Mouse (Mus musculus): ENCODE results near the gene Fkbp5. TPM values are rescaled to one million over a fixed set of nuclear protein-coding genes. Genes with fewer than 3 reads are reported as not detected.

Gene Fkbp5
- polyA plus RNA-seq, 1 experiment from 2014 or later: 33.5 TPM

GRCm38 (mm10) chr17:28465968-28466367, 51.4 kb downstream of the Fkbp5 start:
- DNase-seq (ENCODE audit: extremely low spot score, low spot score): no peak
- 89% methylated on average over 4 of the region's 4 CpGs for WGBS

DNA sequence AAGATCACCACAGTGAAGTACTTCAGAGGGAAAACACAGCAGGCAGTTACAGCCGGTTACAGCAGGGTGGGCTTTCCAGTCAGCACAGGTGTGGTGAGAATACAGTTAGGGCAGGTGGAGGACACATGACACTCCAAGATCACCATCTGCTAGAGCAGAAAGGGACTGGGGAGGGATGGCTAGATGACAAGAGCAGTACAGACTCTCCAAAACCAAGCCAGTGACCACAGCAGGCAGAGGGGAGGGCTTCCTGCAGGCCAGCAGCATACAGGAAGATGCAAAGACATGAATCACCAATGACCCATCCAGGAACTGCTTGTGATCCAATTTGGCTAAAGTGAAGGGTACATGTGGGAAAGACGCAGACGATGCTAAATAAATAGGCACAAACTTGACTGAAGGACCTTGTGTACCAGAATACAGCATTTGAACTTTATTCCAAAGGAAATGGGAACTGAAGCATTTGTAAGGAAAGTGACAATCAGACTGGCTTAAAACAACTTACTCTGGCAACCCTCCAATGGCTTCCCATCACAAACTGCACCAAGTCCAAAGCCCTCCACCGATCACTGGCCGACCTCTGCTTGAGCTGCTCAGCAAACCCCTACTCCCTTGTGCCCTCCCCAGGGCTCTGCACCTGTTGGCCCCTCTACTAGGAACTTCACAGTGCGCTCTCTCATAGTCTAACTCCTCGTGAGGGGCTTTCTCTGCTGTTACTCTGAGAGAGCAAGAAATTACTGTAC, 53.5 kb downstream of the Fkbp5 start:
- Histone ChIP-seq H3K27ac (no peak overlapping the region), H3K4me1 (no peaks in the 10 kb centered on the region), H3K4me3 (no peak overlapping the region), H3K27me3 (ENCODE audit: poor library complexity, severe bottlenecking) (no peaks in the 10 kb centered on the region), H3K36me3 (replicated peaks) (no peaks in the 10 kb centered on the region), H3K9me3 (no peaks in the 10 kb centered on the region)
- no peak for DNase-seq (ENCODE audit: extremely low spot score, low spot score)
- WGBS: 88% methylated on average over 7 of the region's 7 CpGs

More at GRCm38 (mm10) chr17:28465968-28466367, 51.4 kb downstream of the Fkbp5 start:
- Histone ChIP-seq H3K4me1 (peaks cover 12% of the 10 kb centered on the region), H3K27me3 (ENCODE audit: poor library complexity, severe bottlenecking) (no peaks in the 10 kb centered on the region), H3K9me3 (no peaks in the 10 kb centered on the region), H3K36me3 (replicated peaks) (no peaks in the 10 kb centered on the region), H3K27ac (no peak overlapping the region), H3K4me3 (no peak overlapping the region)

- no peak overlapping the region for H3K27ac ChIP-seq
- H3K4me1 ChIP-seq: no peaks in the 10 kb centered on the region
- no peak overlapping the region for H3K4me3 ChIP-seq
- 96% methylated on average over 1 of the region's 1 CpGs for WGBS
- DNase-seq (ENCODE audit: extremely low spot score, low spot score): no peak
- no peaks in the 10 kb centered on the region for H3K27me3 ChIP-seq (ENCODE audit: poor library complexity, severe bottlenecking)
- no peaks in the 10 kb centered on the region for H3K36me3 ChIP-seq (replicated peaks)
- no peaks in the 10 kb centered on the region for H3K9me3 ChIP-seq
These were observed 56.9 kb downstream of the Fkbp5 start for GRCm38 (mm10) chr17:28460388-28460787.

DNA sequence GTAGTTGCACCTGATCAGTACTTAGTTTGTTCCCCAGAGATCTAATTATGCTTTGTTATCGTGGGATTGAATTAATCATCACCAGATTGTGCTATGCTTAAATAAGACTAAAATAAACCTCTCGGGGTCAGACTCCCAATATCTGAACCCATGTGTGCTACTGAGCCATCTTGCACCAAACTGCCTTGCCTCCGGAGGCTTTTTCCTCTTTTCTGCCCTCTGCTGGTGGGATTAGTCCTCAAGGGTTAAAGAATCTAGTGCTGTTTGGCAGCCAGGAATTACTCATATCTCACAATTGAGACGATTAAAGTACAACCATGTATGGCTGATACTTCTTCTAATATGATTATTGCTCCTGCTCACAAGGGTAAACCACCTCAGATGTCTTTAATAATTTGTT, 62.2 kb downstream of the Fkbp5 start:
- H3K27me3 ChIP-seq (ENCODE audit: poor library complexity, severe bottlenecking): no peaks in the 10 kb centered on the region
- H3K4me3 ChIP-seq: no peak overlapping the region
- H3K27ac ChIP-seq: no peak overlapping the region
- WGBS: 79% methylated on average over 4 of the region's 4 CpGs
- H3K4me1 ChIP-seq: 0 out of 2 replicates have a peak, but pooled peaks cover 8% of the 10 kb centered on the region
- DNase-seq (ENCODE audit: extremely low spot score, low spot score): no peak
- H3K9me3 ChIP-seq: no peaks in the 10 kb centered on the region
- no peaks in the 10 kb centered on the region for H3K36me3 ChIP-seq (replicated peaks)

DNA sequence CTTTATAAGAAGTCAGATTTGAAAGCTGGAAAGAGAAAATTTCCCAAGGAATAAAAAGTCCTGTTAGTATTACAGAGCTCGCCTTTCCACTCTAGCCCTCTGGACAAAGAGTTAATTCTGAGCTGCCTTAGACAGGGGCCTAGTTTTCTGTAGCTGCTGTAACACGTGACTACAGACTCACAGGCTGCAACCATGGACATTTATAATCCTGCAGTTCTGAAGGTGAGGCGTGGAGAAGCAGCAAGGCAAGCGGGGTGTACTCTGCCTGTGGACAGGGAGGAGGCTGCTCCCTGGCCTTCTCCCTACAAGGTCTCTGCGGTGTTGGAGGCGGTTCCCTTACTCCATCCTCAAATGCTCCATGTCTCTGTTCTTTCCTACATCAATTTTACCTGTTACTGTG, 64.4 kb downstream of the Fkbp5 start:
- no peak overlapping the region for H3K27ac ChIP-seq
- no peak for DNase-seq (ENCODE audit: extremely low spot score, low spot score)

DNA sequence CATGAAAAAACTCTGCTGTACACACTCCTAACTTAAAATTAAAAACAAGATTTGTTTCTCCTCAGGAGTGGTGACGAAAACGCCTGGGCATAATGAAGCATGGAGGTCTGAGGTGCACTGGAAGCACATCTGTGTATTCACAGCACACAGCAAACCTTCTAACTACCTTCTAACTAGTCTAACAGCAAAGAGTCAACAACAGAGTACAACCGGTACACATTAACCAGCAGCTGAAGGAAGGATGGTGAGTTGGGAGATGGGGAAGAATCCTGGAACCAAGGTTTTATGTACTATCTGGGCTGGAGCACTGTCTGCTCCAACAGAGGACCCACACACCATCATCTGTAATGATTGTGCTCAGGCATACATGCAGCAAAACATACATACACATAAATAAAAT, 65.4 kb downstream of the Fkbp5 start:
- DNase-seq (ENCODE audit: extremely low spot score, low spot score): no peak
- 95% methylated on average over 3 of the region's 3 CpGs for WGBS
- Histone ChIP-seq H3K4me3 (no peak overlapping the region), H3K27ac (no peak overlapping the region), H3K27me3 (ENCODE audit: poor library complexity, severe bottlenecking) (no peaks in the 10 kb centered on the region), H3K36me3 (replicated peaks) (no peaks in the 10 kb centered on the region), H3K9me3 (no peaks in the 10 kb centered on the region), H3K4me1 (0 out of 2 replicates have a peak, but pooled peaks cover 8% of the 10 kb centered on the region)

More for the DNA sequence above, 64.4 kb downstream of the Fkbp5 start:
- no peaks in the 10 kb centered on the region for H3K9me3 ChIP-seq
- H3K4me3 ChIP-seq: no peak overlapping the region
- H3K27me3 ChIP-seq (ENCODE audit: poor library complexity, severe bottlenecking): no peaks in the 10 kb centered on the region
- WGBS: 87% methylated on average over 6 of the region's 6 CpGs
- H3K4me1 ChIP-seq: 0 out of 2 replicates have a peak, but pooled peaks cover 8% of the 10 kb centered on the region
- H3K36me3 ChIP-seq (replicated peaks): no peaks in the 10 kb centered on the region

- no peak overlapping the region for H3K27ac ChIP-seq
- 93% methylated on average over 5 of the region's 5 CpGs for WGBS
- no peaks in the 10 kb centered on the region for H3K9me3 ChIP-seq
- H3K36me3 ChIP-seq (replicated peaks): no peaks in the 10 kb centered on the region
- no peak overlapping the region for H3K4me3 ChIP-seq
- no peak for DNase-seq (ENCODE audit: extremely low spot score, low spot score)
- H3K27me3 ChIP-seq (ENCODE audit: poor library complexity, severe bottlenecking): no peaks in the 10 kb centered on the region
- 0 out of 2 replicates have a peak, but pooled peaks cover 8% of the 10 kb centered on the region for H3K4me1 ChIP-seq
These were observed 65.8 kb downstream of the Fkbp5 start for GRCm38 (mm10) chr17:28451487-28451886.

DNA sequence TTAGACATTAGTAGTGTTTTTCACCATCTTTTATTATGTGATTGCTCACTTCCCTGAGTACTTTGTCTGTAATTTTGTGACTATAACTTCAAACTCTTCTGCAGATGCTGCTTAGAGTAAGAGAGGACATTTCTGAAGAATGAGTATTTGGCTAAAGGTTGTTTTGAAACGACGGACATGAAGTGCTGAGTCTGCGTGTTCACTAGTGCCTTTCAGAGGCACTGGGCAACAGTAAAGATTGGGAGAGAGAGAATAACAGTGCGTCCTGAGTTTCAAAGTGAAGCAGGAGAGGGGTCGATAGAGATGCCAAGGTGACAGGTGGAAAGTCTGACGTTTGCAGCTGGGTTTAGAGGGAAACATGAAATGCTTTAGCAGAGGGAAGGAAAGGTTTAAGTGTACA, 69.1 kb downstream of the Fkbp5 start:
- H3K4me1 ChIP-seq: 0 out of 2 replicates have a peak, but pooled peaks cover 4% of the 10 kb centered on the region
- DNase-seq (ENCODE audit: extremely low spot score, low spot score): no peak
- H3K36me3 ChIP-seq (replicated peaks): no peaks in the 10 kb centered on the region
- no peak overlapping the region for H3K27ac ChIP-seq
- no peak overlapping the region for H3K4me3 ChIP-seq
- no peaks in the 10 kb centered on the region for H3K27me3 ChIP-seq (ENCODE audit: poor library complexity, severe bottlenecking)
- WGBS: 87% methylated on average over 6 of the region's 6 CpGs
- no peaks in the 10 kb centered on the region for H3K9me3 ChIP-seq

GRCm38 (mm10) chr17:28447789-28448188, 69.5 kb downstream of the Fkbp5 start:
- H3K27me3 ChIP-seq (ENCODE audit: poor library complexity, severe bottlenecking): no peaks in the 10 kb centered on the region
- H3K36me3 ChIP-seq (replicated peaks): no peaks in the 10 kb centered on the region
- DNase-seq (ENCODE audit: extremely low spot score, low spot score): no peak
- WGBS: 90% methylated on average over 7 of the region's 7 CpGs
- no peak overlapping the region for H3K4me3 ChIP-seq
- H3K4me1 ChIP-seq: 0 out of 2 replicates have a peak, but pooled peaks cover 1% of the 10 kb centered on the region
- H3K9me3 ChIP-seq: no peaks in the 10 kb centered on the region
- H3K27ac ChIP-seq: no peak overlapping the region

DNA sequence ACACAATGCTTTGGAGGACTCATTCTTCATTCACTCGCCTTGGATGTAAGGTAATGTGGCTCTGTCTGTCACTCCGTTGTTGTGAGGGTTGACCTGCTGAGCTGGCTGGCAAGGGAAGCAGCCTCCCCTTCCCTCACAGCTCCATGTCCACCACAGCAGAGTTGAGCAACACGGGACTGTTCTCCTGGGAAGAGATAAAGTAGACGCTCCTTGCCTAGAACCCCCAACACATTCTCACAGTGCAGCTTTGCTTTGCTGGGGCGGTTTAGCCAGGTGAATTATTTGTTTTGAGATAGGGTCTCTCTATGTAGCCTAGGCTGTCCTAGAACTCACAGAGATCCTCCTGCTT, 70.5 kb downstream of the Fkbp5 start:
- Histone ChIP-seq H3K27me3 (ENCODE audit: poor library complexity, severe bottlenecking) (no peaks in the 10 kb centered on the region), H3K36me3 (replicated peaks) (no peaks in the 10 kb centered on the region), H3K27ac (no peak overlapping the region), H3K4me1 (0 out of 2 replicates have a peak, but pooled peaks cover 3% of the 10 kb centered on the region), H3K9me3 (no peaks in the 10 kb centered on the region), H3K4me3 (no peak overlapping the region)
- no peak for DNase-seq (ENCODE audit: extremely low spot score, low spot score)
- 88% methylated on average over 5 of the region's 5 CpGs for WGBS

- H3K9me3 ChIP-seq: no peaks in the 10 kb centered on the region
- H3K36me3 ChIP-seq (replicated peaks): no peaks in the 10 kb centered on the region
- H3K4me1 ChIP-seq: 0 out of 2 replicates have a peak, but pooled peaks cover 3% of the 10 kb centered on the region
- 95% methylated on average over 12 of the region's 12 CpGs for WGBS
- H3K4me3 ChIP-seq: no peak overlapping the region
- DNase-seq (ENCODE audit: extremely low spot score, low spot score): no peak
- H3K27me3 ChIP-seq (ENCODE audit: poor library complexity, severe bottlenecking): no peaks in the 10 kb centered on the region
- H3K27ac ChIP-seq: no peak overlapping the region
These were observed 71.2 kb downstream of the Fkbp5 start for GRCm38 (mm10) chr17:28445886-28446819.

GRCm38 (mm10) chr17:28442661-28443060, 74.7 kb downstream of the Fkbp5 start:
- Histone ChIP-seq H3K4me3 (no peak overlapping the region), H3K9me3 (no peaks in the 10 kb centered on the region), H3K27ac (no peak overlapping the region), H3K27me3 (ENCODE audit: poor library complexity, severe bottlenecking) (no peaks in the 10 kb centered on the region), H3K36me3 (replicated peaks) (peaks cover 23% of the 10 kb centered on the region), H3K4me1 (0 out of 2 replicates have a peak, but pooled peaks cover 3% of the 10 kb centered on the region)
- DNase-seq (ENCODE audit: extremely low spot score, low spot score): no peak
- WGBS: 90% methylated on average over 6 of the region's 6 CpGs

Measured in forebrain, embryonic 10.5 days (tissue).